Mouse (Mus musculus): ENCODE data around the gene Polr1d.

The Polr1d gene

GRCm38 (mm10) chr5:147135994-147136393 is 59.1 kb downstream of the Polr1d start:
- 73% methylated on average over 13 of the region's 13 CpGs for WGBS

GRCm38 (mm10) chr5:147154806-147155371 is 78.0 kb downstream of the Polr1d start:
- WGBS = 44% methylated on average over 13 of the region's 13 CpGs

- WGBS = 23% methylated on average over 13 of the region's 13 CpGs
Measured at GRCm38 (mm10) chr5:147155449-147156133, 78.7 kb downstream of the Polr1d start.

GRCm38 (mm10) chr5:147156376-147156775 is 79.5 kb downstream of the Polr1d start:
- 66% methylated on average over 3 of the region's 3 CpGs for WGBS

GRCm38 (mm10) chr5:147157441-147157840 is 80.6 kb downstream of the Polr1d start:
- 81% methylated on average over 7 of the region's 7 CpGs for WGBS

- WGBS = 88% methylated on average over 6 of the region's 6 CpGs
Measured at GRCm38 (mm10) chr5:147159320-147159719, 82.5 kb downstream of the Polr1d start.

GRCm38 (mm10) chr5:147159792-147160191 is 82.9 kb downstream of the Polr1d start:
- WGBS = 85% methylated on average over 2 of the region's 2 CpGs

All from cerebral cortex, adult 2 months (tissue).